Mouse (Mus musculus) layer of hippocampus, postnatal 25 days (tissue): ENCODE data around the gene Pspn. TPM values are rescaled to one million over a fixed set of nuclear protein-coding genes. Genes with fewer than 3 reads are reported as not detected.

Source experiments
- DNase-seq, 2 experiments: peaks; one replicate each; pipeline ENCODE4 v3.0.0; 2022; ENCODE audit warnings: mixed read lengths in 2 of 2, low spot score in 1 of 2; ENCODE audit errors: extremely low spot score in 1 of 2
- total RNA-seq, 2 experiments: library from RNA; stranded (reverse); gene quantifications; 2 replicates each; pipeline ENCODE4 v1.2.3; 2021

The Pspn gene
- not detected for total RNA-seq

DNA sequence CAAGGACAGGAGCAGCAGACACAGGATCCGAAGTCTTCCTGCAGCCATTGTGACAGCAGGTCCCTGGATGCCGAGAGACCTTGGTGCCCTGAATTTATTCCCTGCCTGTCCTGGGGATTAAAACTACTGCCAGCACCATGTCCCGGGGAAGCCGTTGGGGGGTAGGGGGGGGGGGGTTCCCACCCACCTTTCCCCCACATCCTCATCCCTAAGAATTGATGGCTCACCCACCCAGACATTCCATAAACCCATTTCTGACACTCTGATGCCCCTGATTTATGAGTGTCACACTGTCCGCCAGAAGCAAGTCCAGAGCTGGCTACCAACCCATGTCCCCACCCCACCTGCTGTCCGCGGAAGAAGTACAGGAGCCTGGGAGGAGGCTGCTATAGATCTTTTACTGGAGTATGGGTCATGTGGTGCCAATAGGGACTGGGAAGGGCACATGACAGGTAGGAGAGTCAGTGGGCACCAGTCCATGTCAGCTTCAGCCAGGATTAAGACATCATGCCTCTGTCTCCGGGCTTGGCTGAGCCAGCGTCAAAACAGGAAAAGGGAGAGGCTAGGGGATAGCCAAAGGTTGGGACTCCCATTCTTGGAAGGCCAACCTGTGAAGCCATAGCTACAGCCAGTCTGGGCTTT, at the start of gene Pspn:
Gene Pspn (minus strand): TSS at position 51 of the 642 bp plus-strand sequence.
- no peak for DNase-seq

DNA sequence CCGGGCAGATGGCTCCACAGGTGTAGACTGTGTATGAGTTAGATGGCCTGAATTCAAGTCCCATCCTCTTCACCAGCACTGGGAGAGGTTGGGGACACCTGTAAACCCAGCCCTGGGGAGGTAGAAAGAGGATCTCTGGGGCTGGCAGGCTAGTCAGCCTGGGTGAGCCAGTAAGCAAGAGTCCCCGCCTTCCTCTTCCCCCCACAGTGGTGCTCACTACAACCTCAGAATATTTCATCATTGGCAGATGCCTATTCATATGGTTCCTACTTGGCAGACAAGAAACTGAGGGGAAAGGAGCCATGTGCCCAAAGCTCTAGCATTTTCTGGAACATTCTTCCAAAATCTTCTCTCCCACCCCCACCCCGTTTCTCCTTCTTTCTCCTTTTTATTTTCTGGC, 49.0 kb upstream of the Pspn start:
- no peak for DNase-seq

DNA sequence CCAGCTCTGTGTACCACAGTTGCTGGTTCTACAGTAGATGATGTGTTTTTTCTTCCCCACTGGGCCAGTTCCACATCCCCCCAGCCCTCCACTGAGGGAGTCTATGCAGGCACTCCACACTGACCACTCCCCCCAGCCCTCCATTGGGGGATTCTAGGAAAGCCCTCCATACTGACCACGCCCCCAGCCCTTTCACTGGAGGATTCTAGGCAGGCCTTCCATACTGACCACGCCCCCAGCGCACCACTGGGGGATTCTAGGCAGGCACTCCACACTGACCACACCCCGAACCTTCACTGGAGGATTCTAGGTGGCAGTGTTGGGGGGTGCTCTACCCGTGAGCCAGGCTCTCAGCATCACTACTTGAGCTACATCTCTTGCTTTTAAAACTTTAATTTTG, 47.6 kb upstream of the Pspn start:
- DNase-seq: no peak

DNA sequence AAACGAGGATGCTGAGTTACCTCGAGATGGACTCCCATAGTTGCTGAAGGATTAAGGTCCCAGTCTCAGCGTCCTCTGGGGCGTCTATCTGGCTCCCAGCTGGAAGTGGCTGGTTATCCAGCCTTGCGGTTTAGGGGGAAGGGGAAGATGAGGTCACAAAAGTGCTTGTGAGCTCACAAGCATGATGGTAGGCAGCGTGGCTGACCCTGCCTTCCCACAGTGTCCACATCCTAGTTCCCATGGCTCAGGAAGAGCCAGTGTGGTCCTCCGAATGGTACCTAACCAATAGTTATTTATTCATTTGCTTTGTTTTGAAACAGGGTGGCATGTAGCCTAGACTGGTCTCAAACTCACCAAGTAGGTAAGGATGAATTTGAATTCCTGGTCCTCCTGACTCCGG, 41.7 kb upstream of the Pspn start, which contains the start of gene Slc25a41:
Gene Slc25a41 (minus strand): TSS at position 101 of the 400 bp plus-strand sequence.
- no peak for DNase-seq

DNA sequence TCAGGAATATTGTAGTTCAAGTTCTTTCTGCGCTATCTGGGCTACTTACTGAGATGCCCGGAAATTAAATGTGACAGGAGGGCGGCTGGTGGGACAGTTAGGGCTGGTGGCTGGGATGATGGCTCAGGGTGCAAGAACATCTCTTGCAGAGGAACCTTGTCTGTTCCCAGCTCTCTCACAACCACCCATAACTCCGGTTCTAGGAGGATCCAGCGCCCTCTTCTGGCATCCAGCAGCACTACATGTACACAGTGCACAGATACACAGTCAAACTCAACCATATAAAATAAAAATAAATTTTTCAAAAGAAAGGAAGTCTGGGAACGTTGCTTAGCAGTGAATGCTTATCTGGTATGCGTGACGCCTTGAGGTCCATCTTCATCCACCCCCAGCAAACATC, 39.2 kb upstream of the Pspn start:
- no peak for DNase-seq

DNA sequence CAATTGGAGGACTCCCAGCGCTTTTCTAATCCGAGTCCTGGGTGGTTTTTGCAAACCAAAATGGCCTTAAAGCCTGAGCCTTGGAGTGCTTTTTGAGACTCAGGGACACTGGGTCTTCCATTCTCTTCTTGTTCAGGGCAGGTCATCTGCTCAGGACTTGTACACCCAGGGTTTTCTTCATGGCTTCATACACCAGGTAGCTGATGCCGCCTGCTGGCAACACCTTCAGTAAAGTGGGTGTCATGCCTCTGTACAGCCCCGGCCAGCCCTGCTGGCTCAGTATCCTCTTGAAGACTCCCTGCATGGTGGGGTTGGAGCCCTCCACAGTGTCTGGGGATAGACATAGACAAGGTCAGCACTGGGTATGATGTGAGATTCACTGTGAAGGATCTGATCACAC, 33.0 kb upstream of the Pspn start:
- DNase-seq: no peak

DNA sequence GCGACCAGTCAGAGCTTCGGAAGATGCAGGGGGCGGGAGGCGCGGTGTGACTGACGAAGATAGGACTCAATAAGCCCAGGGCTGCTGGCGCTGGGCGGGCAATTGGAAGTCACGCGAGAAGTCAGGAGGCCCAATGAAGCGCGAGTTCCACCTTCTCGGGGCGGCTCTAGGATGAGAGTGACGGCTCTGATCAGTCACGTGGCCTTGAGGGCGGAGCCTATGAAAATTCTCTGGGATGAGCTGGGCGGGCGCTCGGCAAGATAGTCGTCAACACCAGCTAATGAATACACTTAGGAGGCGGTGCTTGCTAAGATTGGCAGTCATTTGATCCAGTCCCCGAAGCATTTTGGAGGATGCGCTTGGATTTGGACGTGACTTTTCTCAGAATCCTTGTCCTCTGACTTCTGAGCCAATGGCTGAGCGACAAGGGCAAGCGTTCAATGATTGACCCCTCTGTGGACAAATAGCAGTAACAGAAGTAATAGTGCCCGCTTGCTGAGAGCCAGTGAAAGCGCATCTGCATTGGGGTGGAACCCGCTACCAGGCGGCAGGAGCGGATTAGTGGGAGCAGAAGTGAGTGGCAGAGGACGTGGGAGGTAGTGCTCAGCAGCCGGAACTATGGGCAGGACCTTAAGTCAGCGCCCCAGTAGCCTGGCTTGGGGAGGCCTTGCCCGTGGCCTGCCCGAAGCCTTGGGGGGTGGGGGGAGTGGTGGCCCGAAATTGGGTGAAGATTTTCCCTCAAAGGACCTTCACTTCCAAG, 32.0 kb upstream of the Pspn start:
- peak; percentile 87 to 91 for DNase-seq

DNA sequence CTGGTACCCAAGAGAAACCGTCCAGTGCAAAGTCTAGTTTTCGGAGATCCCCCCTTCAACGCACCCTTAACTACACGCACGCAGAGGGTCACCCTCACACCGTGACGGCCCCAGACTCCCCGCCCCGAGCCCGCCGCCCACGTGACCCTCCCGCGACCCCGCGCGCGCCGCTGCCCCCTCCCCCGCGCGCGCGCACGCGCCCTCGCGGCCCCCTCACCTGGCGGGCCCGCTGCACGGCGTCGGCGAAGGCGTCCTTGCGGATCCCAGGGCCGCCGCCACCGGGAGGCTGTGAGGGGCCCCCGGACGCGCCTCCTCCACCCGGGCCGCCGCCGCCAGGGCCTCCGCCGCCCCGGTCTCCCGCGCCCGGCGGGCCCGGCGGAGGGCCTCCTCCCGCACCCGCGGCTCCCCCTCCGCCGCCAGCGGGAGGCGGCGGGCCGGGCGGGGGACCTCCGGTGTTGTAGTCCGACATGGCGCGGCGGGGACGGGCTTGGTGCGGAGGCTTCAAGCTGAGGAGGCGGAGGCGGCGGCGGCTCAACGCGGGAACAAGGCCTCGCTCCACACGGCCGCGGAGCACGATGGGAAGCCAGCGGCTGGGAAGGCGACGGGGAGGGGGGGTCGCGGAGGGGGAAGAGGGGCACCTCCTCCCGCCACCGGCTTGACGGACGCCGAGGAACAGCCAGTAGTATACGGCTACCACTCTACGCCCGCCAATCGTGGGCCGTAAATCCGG, 31.3 kb upstream of the Pspn start, which contains the start of gene Khsrp:
Gene Khsrp (minus strand): TSS at position 592 of the 730 bp plus-strand sequence.
- DNase-seq: peak; percentile 40 to 45

DNA sequence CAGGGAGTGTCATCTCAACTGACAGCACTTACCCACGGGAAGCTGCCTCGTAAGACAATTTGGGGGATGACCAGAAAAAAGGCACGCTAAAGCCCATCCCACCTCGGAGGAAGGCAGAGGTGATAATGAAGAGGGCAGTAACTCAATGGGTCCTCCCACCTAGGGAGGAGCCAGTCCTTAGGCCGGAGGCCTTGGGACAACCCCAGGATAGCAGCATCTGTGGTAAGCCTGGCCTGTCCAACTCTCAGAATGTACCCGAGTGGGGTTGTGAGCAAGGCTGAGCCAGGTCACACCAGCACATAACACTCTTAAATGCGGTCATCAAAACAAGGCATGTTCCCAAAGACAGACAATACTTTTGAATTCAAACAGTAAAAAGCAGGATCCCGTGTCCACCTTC, 29.9 kb upstream of the Pspn start:
- DNase-seq: no peak

DNA sequence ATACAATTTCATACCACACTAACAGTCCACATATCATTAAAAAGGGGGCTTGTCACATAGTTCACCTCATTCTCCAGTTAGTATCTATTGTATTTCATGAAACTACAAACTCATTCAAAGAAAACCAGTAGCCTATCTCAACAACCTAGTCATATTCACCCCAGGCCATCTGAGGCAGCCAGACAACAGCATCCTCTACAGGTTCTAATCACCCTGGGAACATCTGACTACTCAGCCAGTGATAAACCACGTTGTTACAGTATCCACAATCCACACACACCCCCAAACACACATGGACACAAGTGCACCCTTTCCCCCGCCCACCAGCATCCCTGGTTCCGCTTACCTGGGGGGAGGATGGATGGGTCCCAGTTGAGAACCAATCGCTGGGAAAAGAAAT, 27.7 kb upstream of the Pspn start:
- DNase-seq: no peak

DNA sequence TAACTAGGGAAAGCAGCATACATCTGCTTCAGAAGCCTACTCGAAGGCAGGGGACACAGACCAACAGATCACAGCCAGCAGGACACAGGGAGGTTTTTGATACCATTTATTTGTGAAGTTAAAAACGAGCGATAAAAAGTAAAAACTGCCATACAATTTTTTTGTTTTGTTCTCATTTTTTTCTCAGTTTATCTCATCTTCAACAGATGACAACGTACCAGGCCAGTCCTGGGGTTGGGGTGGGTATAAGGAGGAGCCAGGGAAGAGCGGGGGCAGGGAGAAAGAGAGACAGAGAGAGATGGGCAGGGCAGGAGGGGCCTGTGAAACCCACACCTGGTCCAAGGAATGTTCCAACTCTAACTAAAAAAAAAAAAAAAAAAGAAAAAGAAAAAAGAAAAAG, 21.1 kb upstream of the Pspn start:
- no peak for DNase-seq

DNA sequence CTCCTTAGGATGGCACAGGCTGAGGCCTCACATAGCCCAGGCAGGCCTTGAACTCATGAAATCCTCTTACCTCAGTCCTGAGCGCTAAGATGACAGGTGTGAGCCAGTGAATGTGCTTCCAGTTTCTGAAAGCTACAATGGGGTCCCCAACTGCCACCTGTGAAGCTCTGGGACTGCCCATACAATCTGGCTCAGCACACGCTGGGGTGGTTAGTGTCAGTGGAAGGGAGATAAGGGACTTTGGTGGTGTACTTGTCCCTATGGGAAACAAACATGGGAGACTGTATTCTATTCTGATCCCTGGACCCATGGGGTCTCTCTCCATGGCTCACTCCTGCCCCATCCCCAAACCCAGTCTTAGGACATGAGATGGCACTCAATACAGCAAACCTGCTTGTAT, 19.9 kb upstream of the Pspn start:
- DNase-seq: no peak

DNA sequence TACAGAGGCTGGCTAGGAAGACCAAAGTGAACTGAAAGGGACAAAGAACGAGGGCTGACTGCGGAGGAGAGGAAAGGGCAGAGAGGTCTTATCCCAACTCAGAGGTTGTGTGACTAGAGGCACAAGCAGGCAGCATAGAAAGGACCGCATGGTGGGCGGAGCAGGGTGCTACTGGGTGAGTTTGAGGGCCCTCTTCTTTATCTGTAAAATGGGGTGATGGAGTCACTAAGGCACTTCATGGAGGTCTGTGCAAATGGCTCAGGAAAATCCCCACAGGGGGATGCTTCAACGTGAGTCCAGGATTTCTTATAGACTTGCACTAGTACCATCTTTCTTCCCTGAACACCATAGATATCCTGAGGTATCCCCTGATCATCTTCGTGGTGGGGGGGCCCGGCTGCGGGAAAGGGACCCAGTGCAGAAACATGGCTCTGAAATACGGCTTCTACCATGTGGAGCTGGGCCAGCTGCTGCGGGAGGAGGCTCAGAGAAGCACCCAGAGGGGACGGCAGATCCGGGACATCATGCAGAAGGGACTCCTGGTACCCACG, 12.5 kb upstream of the Pspn start:
- no peak for DNase-seq

DNA sequence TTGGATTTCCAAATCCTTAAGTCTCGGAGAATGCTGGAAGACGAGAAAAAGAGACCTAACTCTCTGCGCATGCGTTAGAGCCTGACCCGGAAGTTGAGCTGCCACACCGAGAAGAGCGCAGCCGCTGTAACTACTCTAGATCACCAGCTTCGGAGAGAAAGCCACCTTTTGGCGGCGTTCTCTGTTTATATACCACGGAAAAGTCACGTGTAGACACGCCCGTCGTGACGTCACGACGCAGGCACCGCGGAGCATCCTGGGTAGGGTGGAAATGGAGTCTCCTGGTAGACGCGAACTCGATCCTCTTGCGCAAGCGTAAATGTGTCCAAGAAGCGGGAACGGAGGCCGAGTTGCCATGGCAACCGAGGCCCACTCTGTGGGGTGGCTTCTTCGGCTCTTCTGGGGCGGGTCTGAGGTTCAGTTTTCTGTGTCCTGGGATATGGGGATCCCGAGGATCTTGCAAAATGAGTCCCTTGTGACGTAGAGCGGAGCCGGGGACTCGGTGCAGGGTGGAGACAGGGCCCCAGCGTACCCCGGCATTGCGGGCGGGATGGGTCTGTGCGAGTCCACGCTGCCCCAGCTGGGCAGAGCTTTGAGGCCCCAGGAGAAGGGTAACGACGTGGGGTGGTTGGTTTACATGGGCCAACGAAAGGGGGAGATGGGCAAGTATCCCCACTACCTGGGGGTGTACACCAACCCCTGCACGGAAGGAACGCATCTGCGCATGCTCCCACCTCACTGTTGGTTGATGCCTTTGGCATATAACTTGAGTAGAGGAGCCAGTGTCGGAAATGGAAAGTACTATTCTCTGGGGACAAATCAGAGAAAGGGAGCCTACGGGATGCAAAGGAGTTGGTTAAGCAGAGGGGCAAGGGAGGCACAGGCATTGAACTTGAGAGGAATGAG, 11.7 kb upstream of the Pspn start, which contains the start of the genes Gtf2f1 and Gm17949:
Gene Gtf2f1 (minus strand): TSS at position 53 of the 906 bp plus-strand sequence.
Gene Gm17949 (plus strand): TSS at position 234 of the 906 bp plus-strand sequence.
- DNase-seq: peak; percentile 86 to 87

DNA sequence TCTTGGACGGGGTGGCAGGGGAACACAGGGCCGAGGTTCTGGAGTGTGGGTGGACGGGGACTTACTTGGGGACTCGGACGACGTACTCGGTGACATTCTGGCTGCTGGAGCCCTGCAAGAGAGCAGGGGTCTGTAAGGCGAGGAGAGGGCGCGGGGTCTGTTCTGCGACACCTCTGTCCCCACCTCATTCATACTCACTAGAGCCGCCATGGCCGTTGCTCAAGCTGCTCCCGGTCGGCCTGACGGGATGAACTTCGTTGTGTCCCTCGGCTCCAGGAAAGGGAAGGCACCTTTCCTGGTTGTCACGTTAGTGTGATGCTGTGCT, 11.1 kb upstream of the Pspn start:
- DNase-seq: no peak

DNA sequence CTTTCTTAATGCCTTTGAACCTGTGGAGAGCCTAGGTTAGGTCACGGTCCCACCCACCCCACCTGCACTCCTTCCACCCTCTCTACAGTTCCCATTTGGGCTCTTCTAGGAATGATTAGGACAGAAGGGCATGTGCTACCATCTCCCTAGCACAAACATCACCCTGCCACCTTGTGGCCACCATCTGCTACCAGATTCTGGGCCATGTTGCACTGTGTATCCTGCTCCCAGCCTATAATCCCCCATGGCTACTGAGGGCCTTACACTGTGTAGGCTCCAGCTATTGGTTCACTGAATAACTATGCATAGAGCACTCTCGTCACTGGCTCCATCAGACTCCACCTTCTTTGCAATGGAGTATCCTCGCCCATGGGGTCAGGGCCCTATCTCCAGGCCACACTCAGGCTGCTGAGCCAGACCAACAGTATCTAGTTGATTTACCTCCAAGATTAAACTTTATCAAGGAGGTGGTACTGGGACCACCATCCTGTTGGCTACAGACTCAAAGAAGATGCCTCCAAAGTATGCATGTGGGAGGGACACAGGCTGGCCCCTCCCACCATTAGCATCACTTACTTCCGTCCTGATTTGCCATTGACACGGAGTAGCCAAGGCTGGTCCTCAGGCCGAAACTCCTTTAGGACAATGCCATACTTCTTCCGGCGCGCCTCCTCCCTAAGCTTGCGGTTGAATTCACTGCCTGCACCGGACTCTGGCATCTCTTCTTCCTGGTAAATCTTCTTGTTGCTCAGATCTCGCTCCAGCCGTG, 7.5 kb upstream of the Pspn start:
- no peak for DNase-seq

DNA sequence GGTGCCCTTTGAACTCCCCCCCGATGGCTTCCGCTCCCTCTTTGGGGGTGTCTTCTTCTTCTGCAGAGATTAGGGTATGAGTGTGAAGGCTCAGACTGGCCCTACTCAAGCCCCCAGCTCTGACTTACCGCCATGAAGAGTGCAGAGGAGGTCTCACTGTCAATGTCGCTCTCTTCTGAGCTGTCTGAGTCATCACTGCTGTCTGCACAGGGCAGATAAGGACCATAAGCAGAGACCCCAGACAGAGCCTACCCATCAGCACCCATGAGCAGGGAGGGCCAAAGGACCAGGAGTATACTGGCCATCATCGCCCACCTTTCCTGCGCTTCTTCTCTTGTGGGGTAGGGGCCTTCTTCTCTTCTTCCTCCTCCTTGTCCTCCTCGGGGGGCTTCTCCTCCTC, 4.2 kb upstream of the Pspn start:
- no peak for DNase-seq

DNA sequence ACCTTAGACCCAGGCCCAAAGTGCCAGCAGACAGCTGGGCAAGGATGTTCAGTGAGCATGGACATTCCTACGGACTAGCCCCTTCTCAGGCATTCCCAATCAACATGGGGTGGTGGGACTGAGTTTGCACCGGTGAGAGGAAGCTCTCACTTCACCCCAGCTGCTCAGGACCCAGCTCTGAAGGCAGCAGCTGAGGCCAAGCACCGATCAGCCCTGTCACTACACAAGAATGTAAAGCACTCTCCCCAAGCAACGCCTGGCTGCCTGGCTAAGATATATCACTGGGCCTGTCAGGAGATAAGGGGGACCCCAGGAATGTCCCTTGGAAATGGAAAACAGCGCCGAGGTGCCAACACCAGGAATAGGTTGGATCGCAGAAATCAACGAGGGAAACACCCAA, 1.4 kb upstream of the Pspn start:
- DNase-seq: no peak

DNA sequence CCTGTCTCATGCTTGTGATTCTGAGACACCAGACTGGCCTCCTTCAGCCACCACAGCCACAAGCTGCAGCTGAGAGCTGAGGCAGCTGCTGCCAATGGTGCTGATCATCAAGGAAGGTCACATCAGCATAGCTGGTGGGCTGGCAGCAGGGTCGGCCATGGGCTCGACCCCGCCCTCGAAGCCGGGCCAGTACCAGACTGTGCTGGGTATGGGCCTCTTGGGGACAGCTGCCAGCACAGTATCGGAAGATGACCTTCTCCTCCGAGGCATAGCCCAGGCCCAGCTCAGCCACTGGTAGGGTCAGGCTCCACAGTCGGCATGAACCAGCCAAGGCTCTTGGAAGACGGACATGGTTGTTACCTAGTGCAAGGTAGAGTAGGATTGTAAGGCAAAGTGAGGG, 404 bp downstream of the Pspn start:
- DNase-seq: no peak
